Mouse (Mus musculus) heart, adult 18-20 months (tissue): ENCODE data around the gene Cyp8b1. TPM values are rescaled to one million over a fixed set of nuclear protein-coding genes. Genes with fewer than 3 reads are reported as not detected.

Experiments used
- DNase-seq, 2 experiments: peaks; one replicate each; pipeline ENCODE4 v3.0.0; 2021 to 2022; ENCODE audit warnings: mixed read lengths in 1 of 2
- total RNA-seq, 2 experiments: library from RNA; stranded (reverse); gene quantifications; 2 replicates each; pipeline ENCODE4 v1.2.3; 2021

Gene Cyp8b1
- total RNA-seq, 2 experiments from 2014 or later: not detected

- DNase-seq: peak; percentile 42 to 48
Observed at GRCm38 (mm10) chr9:121891301-121891700, 24.8 kb downstream of the Cyp8b1 start.

- DNase-seq: peak; percentile 83 to 86
Observed at GRCm38 (mm10) chr9:121890441-121890941, 25.6 kb downstream of the Cyp8b1 start.

GRCm38 (mm10) chr9:121889927-121890440, 26.1 kb downstream of the Cyp8b1 start:
- DNase-seq: peak in 1 of 2 experiments; percentile 61

GRCm38 (mm10) chr9:121882015-121882457, 34.1 kb downstream of the Cyp8b1 start:
- peak in 1 of 2 experiments; percentile 64 for DNase-seq

- no peak for DNase-seq
Observed at GRCm38 (mm10) chr9:121881301-121881700, 34.8 kb downstream of the Cyp8b1 start.

- peak; percentile 82 to 87 for DNase-seq
Observed at GRCm38 (mm10) chr9:121880840-121881239, 35.3 kb downstream of the Cyp8b1 start.

GRCm38 (mm10) chr9:121877052-121877740, 38.9 kb downstream of the Cyp8b1 start:
- DNase-seq: peak; percentile 60 to 82

- no peak for DNase-seq
Observed at GRCm38 (mm10) chr9:121873578-121873977, 42.5 kb downstream of the Cyp8b1 start.

GRCm38 (mm10) chr9:121872062-121872683, 43.9 kb downstream of the Cyp8b1 start:
- DNase-seq: no peak

GRCm38 (mm10) chr9:121869973-121870515, 46.1 kb downstream of the Cyp8b1 start:
- no peak for DNase-seq

- no peak for DNase-seq
Observed at GRCm38 (mm10) chr9:121869432-121869831, 46.7 kb downstream of the Cyp8b1 start.

- DNase-seq: no peak
Observed at GRCm38 (mm10) chr9:121868236-121868635, 47.9 kb downstream of the Cyp8b1 start.

- peak; percentile 49 to 62 for DNase-seq
Observed at GRCm38 (mm10) chr9:121867632-121868031, 48.5 kb downstream of the Cyp8b1 start.

GRCm38 (mm10) chr9:121865425-121866008, 50.6 kb downstream of the Cyp8b1 start:
- DNase-seq: no peak

GRCm38 (mm10) chr9:121864837-121865236, 51.3 kb downstream of the Cyp8b1 start:
- no peak for DNase-seq

Other genes with a start within 250 kb of the Cyp8b1 start
- gene Sec22c, start 210.8 kb downstream of the Cyp8b1 start, total RNA-seq: 1 to 10 TPM; 5.2 to 6.2 TPM
- 100 to 1,000 TPM; 117 to 129 TPM for gene Ss18l2, start 206.0 kb downstream of the Cyp8b1 start, total RNA-seq
- gene Nktr, start 197.1 kb downstream of the Cyp8b1 start, total RNA-seq: 10 to 100 TPM; 26.2 to 32.4 TPM
- gene Zfp651, start 157.0 kb downstream of the Cyp8b1 start, total RNA-seq: 100 to 1,000 TPM; 108 to 109 TPM
- gene Klhl40, start 138.7 kb downstream of the Cyp8b1 start, total RNA-seq: 10 to 100 TPM; 17.8 to 20.5 TPM
- 100 to 1,000 TPM in 1 of 2 experiments, 10 to 100 TPM in 1; 95.1 to 119 TPM for gene Hhatl, start 123.8 kb downstream of the Cyp8b1 start, total RNA-seq
- gene Ccdc13, start 76.8 kb downstream of the Cyp8b1 start, total RNA-seq: under 1 TPM in 1 of 2 experiments, not detected in 1; 0.36 TPM
- 100 to 1,000 TPM; 202 to 214 TPM for gene Higd1a, start 57.9 kb downstream of the Cyp8b1 start, total RNA-seq
- 1 to 10 TPM; 1.2 to 1.4 TPM for gene Ackr2, start 17.9 kb downstream of the Cyp8b1 start, total RNA-seq
- gene Fam198a, start 34.7 kb upstream of the Cyp8b1 start, total RNA-seq: under 1 TPM; 0.26 to 0.47 TPM
- 10 to 100 TPM; 14.7 to 16.6 TPM for gene Pomgnt2, start 80.8 kb upstream of the Cyp8b1 start, total RNA-seq
- 100 to 1,000 TPM; 163 to 170 TPM for gene Snrk, start 201.0 kb upstream of the Cyp8b1 start, total RNA-seq